Mouse (Mus musculus) cerebellum, adult 2 months (tissue): ENCODE data around the gene Omp.

Source experiments
- CTCF ChIP-seq: fragments of 200-500 bp; IDR thresholded peaks from 2 replicates; pipeline ENCODE4 v1.5.1; 2011; ENCODE audit warnings: low read depth, mild to moderate bottlenecking, control low read depth, low read length, moderate library complexity, borderline replicate concordance; ENCODE audit not compliant: insufficient read depth
- POLR2A ChIP-seq: fragments of 200-500 bp; IDR thresholded peaks from 2 replicates; pipeline ENCODE4 v1.6.1; 2011; ENCODE audit warnings: low read length, control low read depth, borderline replicate concordance; ENCODE audit not compliant: insufficient read depth

DNA sequence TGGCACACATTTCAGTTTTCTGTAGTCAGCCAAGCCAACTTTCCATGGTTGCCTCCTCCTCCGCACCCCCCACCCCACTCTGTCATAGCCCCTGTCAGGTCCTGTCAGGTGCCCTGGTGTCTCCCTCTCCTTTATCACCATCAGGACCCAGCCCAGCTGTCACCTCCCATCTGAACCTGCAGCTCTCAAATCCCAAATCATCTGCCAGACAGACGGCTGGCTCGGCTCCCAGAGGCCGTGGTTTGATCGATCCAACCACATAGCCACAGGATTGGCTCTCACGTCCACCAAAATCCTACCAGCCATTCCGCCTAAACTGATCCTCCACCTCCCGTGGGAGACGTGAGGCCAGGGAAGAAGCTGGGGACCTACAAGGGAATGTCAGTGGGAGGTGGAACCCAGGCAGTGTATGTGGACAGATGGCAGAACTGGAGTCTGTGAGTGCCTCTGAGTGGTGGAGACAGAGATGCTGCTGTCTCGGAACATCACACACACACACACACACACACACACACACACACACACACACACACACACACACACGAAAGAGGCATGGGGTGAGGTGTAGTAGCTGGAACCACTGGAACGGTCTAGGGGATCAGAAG lies 642 bp upstream of the Omp start:
- TF ChIP-seq CTCF (no peak), POLR2A (no peak)
